Mouse (Mus musculus): ENCODE measurements at regions not wholly inside any gene's neighbourhood (a gene's known extent, or its start where the extent isn't known, plus 50 kb on each side); places are given as distances from the start of the nearest gene placed in this dataset.
A peak's percentile ranks its signal among the peaks of the same experiment; 100 is the strongest.

DNA sequence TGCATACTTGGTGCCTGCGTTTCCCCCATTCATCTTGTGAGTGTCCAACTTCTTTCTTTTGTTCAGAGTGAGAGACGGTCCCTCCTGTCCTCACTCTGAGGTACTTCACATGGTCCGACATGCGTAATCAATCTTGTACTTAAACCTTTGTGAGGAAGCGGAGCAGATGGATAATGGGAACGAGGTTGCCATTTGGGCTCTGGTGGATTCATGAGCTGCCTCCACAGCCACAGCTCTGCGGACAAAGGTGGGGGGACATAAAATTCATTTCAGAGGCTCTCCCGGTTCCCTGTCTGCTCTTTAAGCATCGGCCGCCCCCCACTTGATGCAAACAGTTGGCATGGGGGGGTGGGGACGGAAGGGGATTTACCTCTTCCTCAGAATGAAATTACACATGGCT is 454.7 kb downstream of the Sox2 start:
- H3K4me1 ChIP-seq = peaks cover 40% of the 10 kb centered on the region
- no peak overlapping the region for H3K27ac ChIP-seq
- H3K4me3 ChIP-seq = no peak overlapping the region

DNA sequence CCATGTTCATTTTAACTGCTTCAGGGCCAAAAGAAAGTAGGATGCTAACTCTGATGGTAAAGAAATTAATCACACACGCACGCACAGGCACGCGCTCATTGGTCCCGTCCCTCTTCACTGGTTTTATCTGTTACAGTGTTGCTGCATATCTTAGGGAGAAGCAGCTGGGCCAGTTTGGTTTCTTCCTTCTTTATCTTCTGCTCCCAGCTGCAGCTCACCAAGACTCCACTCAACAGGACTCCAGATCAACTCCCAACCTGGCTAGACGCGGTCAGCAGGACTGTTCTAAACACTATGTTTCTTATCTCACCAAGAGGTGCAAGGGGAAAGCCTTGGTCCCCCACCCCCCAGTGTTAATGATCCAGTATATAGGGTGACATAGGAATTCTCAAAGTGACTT is 455.9 kb downstream of the Sox2 start:
- Histone ChIP-seq H3K36me3 (no peaks in the 10 kb centered on the region), H3K4me3 (no peak overlapping the region), H3K27me3 (replicated peaks) (no peaks in the 10 kb centered on the region), H3K27ac (no peak overlapping the region), H3K9ac (no peak overlapping the region), H3K4me1 (peaks cover 40% of the 10 kb centered on the region), H3K9me3 (no peaks in the 10 kb centered on the region), H3K4me2 (replicated peaks) (no peak overlapping the region)
- WGBS = 68% methylated on average over 7 of the region's 7 CpGs
- ATAC-seq (ENCODE audit: low FRiP score, low read depth) = no peak

More for the DNA sequence above, 454.7 kb downstream of the Sox2 start:
- peak; percentile 66 for ATAC-seq (ENCODE audit: low FRiP score, low read depth)
- H3K9ac ChIP-seq = no peak overlapping the region
- H3K36me3 ChIP-seq = no peaks in the 10 kb centered on the region
- whole genome bisulfite sequencing = 15% methylated on average over 11 of the region's 11 CpGs
- no peaks in the 10 kb centered on the region for H3K9me3 ChIP-seq
- H3K4me2 ChIP-seq (replicated peaks) = 0 out of 2 replicates have a peak overlapping the region, but pooled peaks have one; percentile 22
- no peaks in the 10 kb centered on the region for H3K27me3 ChIP-seq (replicated peaks)

DNA sequence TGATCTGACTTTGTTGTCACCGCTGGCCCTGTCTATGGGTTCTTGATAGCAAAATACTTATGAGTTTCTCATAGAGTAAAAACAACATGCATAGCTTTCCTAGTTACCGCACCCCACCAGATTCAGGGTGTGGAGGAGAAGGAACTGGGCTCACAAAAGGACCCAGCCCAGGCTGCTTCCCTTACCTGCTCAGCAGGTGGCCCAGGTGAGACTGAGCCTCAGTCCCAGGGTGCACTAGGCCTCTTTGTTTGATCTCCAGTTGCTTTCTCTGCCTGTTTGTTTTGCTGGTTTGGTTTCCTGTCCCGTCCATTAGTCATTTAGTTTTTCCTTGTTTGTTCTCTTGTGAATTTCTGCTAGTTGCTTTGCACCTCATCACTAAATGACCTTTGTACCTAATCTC is 483.3 kb downstream of the Sox2 start:
- Histone ChIP-seq H3K27ac (no peak overlapping the region), H3K4me3 (no peak overlapping the region), H3K27me3 (replicated peaks) (no peaks in the 10 kb centered on the region), H3K4me1 (no peaks in the 10 kb centered on the region), H3K4me2 (replicated peaks) (no peak overlapping the region), H3K9ac (no peak overlapping the region), H3K9me3 (no peaks in the 10 kb centered on the region), H3K36me3 (no peaks in the 10 kb centered on the region)
- WGBS = 80% methylated on average over 3 of the region's 3 CpGs
- no peak for ATAC-seq (ENCODE audit: low FRiP score, low read depth)

DNA sequence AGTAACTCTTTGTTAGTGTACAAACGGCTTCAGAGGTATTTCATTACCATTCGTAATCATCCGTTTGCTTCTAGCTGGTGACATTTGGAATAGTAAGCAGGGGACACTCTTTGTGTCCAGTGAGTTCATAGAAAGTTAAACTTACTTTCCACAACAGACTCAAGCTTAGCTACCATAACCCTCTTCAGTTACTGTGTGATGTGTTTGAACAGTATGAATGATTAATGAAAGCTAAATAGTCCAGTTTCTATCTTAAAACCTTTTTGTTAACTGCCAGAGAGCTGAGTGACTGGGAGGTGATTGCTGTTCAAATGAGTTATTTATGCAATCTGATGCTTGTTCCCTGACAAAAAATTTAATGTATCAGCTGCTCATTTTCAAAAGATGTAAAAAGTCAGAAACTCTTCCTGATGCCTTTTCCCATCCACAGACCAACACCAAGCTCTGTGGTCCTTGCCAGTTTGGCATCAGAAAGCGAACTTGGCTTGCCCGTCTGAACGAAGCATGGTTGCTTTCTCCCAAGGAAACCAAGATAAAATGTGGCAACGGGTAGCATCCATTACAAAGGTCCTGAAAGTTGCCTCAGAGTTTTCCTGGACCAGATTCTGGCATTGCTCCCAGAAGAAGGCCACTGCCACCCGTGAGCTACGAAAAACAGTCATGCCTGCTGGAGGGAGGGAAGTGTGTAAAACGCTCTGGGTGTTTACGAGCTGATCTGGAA is 491.5 kb downstream of the Sox2 start:
- H3K9ac ChIP-seq = no peak overlapping the region
- ATAC-seq (ENCODE audit: low FRiP score, low read depth) = no peak
- no peaks in the 10 kb centered on the region for H3K4me1 ChIP-seq
- no peaks in the 10 kb centered on the region for H3K36me3 ChIP-seq
- no peak overlapping the region for H3K27ac ChIP-seq
- no peaks in the 10 kb centered on the region for H3K9me3 ChIP-seq
- no peak overlapping the region for H3K4me2 ChIP-seq (replicated peaks)
- H3K4me3 ChIP-seq = no peak overlapping the region
- no peaks in the 10 kb centered on the region for H3K27me3 ChIP-seq (replicated peaks)
- WGBS = 61% methylated on average over 11 of the region's 11 CpGs

DNA sequence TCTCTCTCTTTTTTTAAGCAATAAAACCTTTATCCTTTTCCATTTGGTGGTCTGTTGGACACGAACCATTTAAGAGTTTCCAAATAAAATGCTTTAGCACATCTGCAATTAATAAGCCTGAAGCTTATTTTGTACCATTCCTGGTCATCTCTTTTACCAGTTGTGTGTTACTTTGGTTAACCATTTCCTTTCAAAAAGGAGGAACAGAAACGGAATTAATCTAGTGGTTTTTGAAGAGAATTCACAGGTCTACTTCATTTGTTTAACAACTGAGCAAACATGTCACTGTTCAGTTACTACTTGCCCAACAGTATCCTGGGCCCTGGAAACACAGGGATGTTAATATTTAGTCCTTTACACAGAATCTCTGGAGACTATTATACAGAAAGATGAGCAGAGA is 492.5 kb downstream of the Sox2 start:
- 83% methylated on average over 2 of the region's 2 CpGs for WGBS
- Histone ChIP-seq H3K4me3 (no peak overlapping the region), H3K27me3 (replicated peaks) (no peaks in the 10 kb centered on the region), H3K9ac (no peak overlapping the region), H3K27ac (no peak overlapping the region), H3K4me1 (no peaks in the 10 kb centered on the region), H3K4me2 (replicated peaks) (no peak overlapping the region), H3K36me3 (no peaks in the 10 kb centered on the region), H3K9me3 (no peaks in the 10 kb centered on the region)
- ATAC-seq (ENCODE audit: low FRiP score, low read depth) = no peak

DNA sequence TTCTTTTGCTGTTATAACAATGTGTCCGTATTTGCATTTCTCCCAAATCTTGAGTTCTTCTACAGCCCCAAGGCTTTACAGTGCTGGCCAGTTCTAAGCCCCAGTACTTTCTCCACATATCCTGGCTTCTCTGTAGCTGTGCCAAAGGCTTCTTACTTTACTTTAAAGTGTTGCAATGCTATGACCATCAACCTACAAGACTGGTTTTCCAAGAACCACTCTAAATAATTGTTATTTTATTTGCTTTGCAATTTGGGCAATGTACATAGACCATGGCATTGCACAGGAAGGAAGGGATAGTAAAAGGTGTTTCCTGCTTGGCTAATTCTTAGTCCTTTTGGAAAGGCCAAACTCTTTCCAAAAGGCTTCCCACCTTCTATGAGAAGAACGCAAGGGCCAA is 495.4 kb downstream of the Sox2 start:
- Histone ChIP-seq H3K9ac (no peak overlapping the region), H3K4me1 (no peaks in the 10 kb centered on the region), H3K4me2 (replicated peaks) (no peak overlapping the region), H3K27ac (no peak overlapping the region), H3K9me3 (no peaks in the 10 kb centered on the region), H3K36me3 (no peaks in the 10 kb centered on the region), H3K27me3 (replicated peaks) (no peaks in the 10 kb centered on the region), H3K4me3 (no peak overlapping the region)
- ATAC-seq (ENCODE audit: low FRiP score, low read depth) = no peak
- WGBS = 92% methylated on average over 2 of the region's 2 CpGs

DNA sequence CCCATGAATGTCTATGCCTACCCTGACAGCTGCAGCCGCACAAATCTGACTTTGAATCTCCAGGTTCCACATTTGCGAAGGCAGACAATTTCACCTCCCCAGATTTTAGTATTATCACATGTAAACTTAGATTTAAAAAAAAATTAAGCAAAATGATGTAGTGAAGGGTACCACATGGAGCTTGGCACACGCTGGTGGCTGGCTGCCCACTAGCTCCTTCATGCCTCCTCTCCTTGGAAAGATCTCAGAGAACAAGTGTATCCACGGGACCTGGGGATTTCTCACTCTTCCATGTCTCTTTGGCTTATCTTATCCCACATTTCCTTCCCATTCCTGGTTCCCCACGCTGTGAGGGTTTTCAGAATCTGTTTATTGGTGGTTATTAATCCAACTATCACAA is 496.5 kb downstream of the Sox2 start:
- Histone ChIP-seq H3K4me2 (replicated peaks) (no peak overlapping the region), H3K9me3 (no peaks in the 10 kb centered on the region), H3K27ac (no peak overlapping the region), H3K27me3 (replicated peaks) (no peaks in the 10 kb centered on the region), H3K4me3 (no peak overlapping the region), H3K36me3 (no peaks in the 10 kb centered on the region), H3K4me1 (no peaks in the 10 kb centered on the region), H3K9ac (no peak overlapping the region)
- 88% methylated on average over 5 of the region's 5 CpGs for WGBS
- no peak for ATAC-seq (ENCODE audit: low FRiP score, low read depth)

DNA sequence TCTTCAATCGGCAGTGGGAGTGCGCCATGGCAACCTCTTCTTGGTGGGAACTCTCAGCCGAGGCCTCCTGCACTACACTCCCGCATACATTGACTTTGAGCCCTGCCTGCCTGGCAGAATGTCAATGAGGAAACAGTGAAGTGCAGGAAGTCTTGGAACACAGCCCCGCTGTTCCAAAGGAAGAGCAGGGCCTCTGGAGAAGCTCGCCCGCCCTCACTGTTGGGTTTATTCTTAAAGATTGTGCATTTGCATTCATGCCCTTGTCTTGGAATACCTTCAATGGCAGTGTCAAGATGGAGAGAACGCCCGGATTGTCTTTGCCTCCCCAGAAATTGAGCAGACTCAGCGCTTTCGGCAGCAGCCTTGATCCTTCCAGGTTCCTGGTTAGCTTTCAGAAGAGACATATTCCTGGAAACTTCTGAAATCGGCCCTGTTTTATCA is 499.1 kb downstream of the Sox2 start:
- no peak overlapping the region for H3K4me3 ChIP-seq
- H3K27ac ChIP-seq = no peak overlapping the region
- no peaks in the 10 kb centered on the region for H3K4me1 ChIP-seq
- no peaks in the 10 kb centered on the region for H3K27me3 ChIP-seq (replicated peaks)
- H3K36me3 ChIP-seq = no peaks in the 10 kb centered on the region
- no peak overlapping the region for H3K9ac ChIP-seq
- WGBS = 41% methylated on average over 12 of the region's 12 CpGs
- ATAC-seq (ENCODE audit: low FRiP score, low read depth) = no peak
- no peaks in the 10 kb centered on the region for H3K9me3 ChIP-seq
- no peak overlapping the region for H3K4me2 ChIP-seq (replicated peaks)

DNA sequence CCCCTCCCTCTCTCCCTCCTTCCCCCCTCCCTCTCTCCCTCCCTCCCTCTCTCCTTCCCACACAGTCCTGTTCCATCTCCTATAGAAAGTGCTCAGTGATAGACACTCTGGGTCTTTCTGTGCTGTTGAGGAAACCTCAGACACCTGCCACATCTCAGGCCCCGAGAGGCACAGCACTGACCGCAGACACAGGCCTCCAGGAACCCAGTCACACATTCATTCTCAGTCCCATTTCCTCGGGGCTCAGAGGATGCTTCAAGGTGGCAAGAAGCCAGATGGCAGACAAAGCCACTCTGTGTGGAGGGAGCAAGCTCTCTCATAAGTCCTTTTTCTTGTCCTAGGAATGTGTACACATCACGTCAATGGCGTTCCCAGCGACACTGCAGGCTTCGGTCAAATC is 502.0 kb downstream of the Sox2 start:
- WGBS = 65% methylated on average over 7 of the region's 7 CpGs
- Histone ChIP-seq H3K9ac (no peak overlapping the region), H3K4me1 (no peaks in the 10 kb centered on the region), H3K27me3 (replicated peaks) (no peaks in the 10 kb centered on the region), H3K4me2 (replicated peaks) (no peak overlapping the region), H3K27ac (no peak overlapping the region), H3K36me3 (no peaks in the 10 kb centered on the region), H3K9me3 (no peaks in the 10 kb centered on the region), H3K4me3 (no peak overlapping the region)
- ATAC-seq (ENCODE audit: low FRiP score, low read depth) = peak; percentile 53; the same call in 1 of the 2 replicates

DNA sequence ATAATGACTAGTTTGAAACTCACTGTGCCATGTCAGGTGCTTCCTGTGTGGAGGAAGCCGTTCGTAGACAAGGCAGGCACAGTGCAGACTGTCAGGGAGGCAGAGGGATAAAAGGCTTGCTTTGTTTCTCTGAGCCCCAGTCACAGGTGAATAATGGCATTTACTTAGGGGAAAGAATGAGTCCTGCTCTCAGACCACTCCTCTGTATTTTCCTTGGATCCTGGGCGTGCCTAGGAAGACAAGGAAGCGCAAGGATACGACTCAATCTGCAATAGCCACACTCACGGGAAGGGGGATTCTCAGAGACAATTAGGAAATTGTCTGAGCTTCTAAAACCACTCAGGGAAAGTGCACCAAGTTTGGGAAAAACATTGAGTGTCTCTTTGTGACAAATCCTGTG is 504.1 kb downstream of the Sox2 start:
- Histone ChIP-seq H3K4me3 (no peak overlapping the region), H3K9ac (no peak overlapping the region), H3K4me1 (no peaks in the 10 kb centered on the region), H3K36me3 (no peaks in the 10 kb centered on the region), H3K27ac (no peak overlapping the region), H3K27me3 (replicated peaks) (no peaks in the 10 kb centered on the region), H3K4me2 (replicated peaks) (no peak overlapping the region), H3K9me3 (no peaks in the 10 kb centered on the region)
- WGBS = 17% methylated on average over 6 of the region's 6 CpGs
- ATAC-seq (ENCODE audit: low FRiP score, low read depth) = 0 out of 2 replicates have a peak, but pooled peaks have one; percentile 17

DNA sequence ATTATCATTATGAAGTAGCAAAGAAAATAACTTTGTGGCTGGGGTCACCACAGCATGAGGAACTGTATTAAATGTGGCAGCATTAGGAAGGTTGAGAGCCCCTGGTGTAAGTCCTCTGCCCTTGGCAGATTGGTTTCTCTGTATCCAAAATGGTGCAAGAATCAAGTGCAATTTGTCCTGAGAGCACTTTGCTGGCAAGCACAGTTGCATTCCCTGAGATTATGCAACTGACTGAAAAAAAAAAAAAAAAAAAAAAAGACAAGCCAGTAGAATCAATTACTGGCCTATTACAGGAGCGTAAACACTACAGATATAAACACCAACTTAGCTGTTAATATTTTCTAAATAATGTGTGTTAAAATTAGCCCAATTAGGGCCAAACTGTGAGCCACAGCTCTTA is 518.5 kb downstream of the Sox2 start:
- no peaks in the 10 kb centered on the region for H3K36me3 ChIP-seq
- H3K9me3 ChIP-seq = no peaks in the 10 kb centered on the region
- 96% methylated on average over 1 of the region's 1 CpGs for WGBS
- H3K4me1 ChIP-seq = no peaks in the 10 kb centered on the region
- H3K4me2 ChIP-seq (replicated peaks) = no peak overlapping the region
- H3K4me3 ChIP-seq = no peak overlapping the region
- no peaks in the 10 kb centered on the region for H3K27me3 ChIP-seq (replicated peaks)
- no peak for ATAC-seq (ENCODE audit: low FRiP score, low read depth)
- H3K27ac ChIP-seq = no peak overlapping the region
- no peak overlapping the region for H3K9ac ChIP-seq

DNA sequence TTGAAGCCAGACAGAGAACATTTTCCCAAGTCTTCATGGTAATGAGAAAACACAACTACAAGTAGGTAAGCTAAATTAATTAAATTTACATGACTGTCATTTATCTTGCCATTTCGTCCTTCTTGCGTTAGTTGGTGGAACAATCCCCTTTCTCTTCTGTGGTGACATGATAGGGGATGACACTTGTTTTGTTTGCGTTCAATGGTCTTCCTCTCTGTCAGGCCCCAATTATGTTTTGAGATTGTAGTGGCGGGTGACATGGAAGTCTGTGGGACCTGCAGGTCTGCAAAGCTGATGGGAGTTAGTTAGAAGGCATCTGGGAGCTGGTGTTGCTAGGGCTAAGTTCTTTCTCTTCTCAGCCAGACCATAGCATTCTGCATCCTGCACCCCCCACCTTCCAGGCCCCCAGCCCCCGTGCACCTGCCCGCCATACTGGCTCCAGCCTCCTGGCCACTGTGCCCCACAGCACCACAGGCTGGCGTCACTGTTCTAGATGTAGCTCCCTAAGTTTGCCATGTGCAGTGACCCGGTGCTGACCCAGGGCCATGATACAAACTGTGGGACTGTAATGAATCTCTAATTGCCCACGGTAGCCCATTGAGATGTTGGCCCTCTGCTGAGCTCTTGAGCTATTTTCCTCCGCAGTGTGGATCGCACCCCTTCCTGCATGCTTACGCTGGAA is 528.7 kb downstream of the Sox2 start:
- 83% methylated on average over 12 of the region's 12 CpGs for WGBS
- no peak for ATAC-seq (ENCODE audit: low FRiP score, low read depth)
- no peak overlapping the region for H3K4me2 ChIP-seq (replicated peaks)

DNA sequence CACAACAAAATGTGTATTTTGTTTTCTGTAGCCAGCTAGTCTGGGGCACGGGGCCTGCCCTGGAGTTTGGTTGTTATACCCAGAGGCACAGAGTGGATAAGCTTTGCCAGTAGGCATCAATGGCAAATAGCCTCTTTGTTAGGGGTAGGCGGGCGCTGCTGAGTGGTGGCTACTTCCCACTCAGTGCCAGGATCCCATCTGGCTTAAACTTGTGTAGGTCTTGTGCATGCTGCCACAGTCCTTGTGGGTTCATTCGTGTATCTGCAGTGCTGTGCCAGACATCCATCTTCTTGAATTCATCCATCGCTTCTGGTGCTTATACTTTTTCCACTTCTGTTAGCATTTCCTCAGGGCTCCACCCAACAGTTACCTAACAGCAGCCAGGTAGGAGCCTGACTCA is 545.4 kb upstream of the Atp11b start:
- Histone ChIP-seq H3K9me3 (no peaks in the 10 kb centered on the region), H3K4me2 (replicated peaks) (no peak overlapping the region), H3K4me1 (no peaks in the 10 kb centered on the region), H3K27ac (no peak overlapping the region), H3K9ac (no peak overlapping the region), H3K4me3 (no peak overlapping the region), H3K36me3 (no peaks in the 10 kb centered on the region), H3K27me3 (replicated peaks) (no peaks in the 10 kb centered on the region)
- WGBS = 91% methylated on average over 5 of the region's 5 CpGs
- no peak for ATAC-seq (ENCODE audit: low FRiP score, low read depth)

More for the DNA sequence above, 528.7 kb downstream of the Sox2 start:
- Histone ChIP-seq H3K9me3 (no peaks in the 10 kb centered on the region), H3K4me3 (no peak overlapping the region), H3K9ac (no peak overlapping the region), H3K27me3 (replicated peaks) (no peaks in the 10 kb centered on the region), H3K27ac (no peak overlapping the region), H3K4me1 (no peaks in the 10 kb centered on the region), H3K36me3 (no peaks in the 10 kb centered on the region)
